Mouse (Mus musculus): Measurements from ENCODE around the gene Tbc1d22a. TPM values are rescaled to one million over a fixed set of nuclear protein-coding genes. Genes with fewer than 3 reads are reported as not detected.

The Tbc1d22a gene
- total RNA-seq, 1 experiment from 2014 or later: 28.3 TPM

- ATAC-seq (replicated peaks; ENCODE audit: insufficient number of reproducible peaks, low FRiP score, low TSS enrichment, poor library complexity, severe bottlenecking): no peak
Observed at GRCm38 (mm10) chr15:86447251-86447650, 233.0 kb downstream of the Tbc1d22a start.

- ATAC-seq (replicated peaks; ENCODE audit: insufficient number of reproducible peaks, low FRiP score, low TSS enrichment, poor library complexity, severe bottlenecking): no peak
Observed at GRCm38 (mm10) chr15:86449236-86449635, 235.0 kb downstream of the Tbc1d22a start.

- ATAC-seq (replicated peaks; ENCODE audit: insufficient number of reproducible peaks, low FRiP score, low TSS enrichment, poor library complexity, severe bottlenecking): no peak
Observed at GRCm38 (mm10) chr15:86449794-86450193, 235.5 kb downstream of the Tbc1d22a start.

GRCm38 (mm10) chr15:86459413-86459812 is 245.2 kb downstream of the Tbc1d22a start:
- no peak for ATAC-seq (replicated peaks; ENCODE audit: insufficient number of reproducible peaks, low FRiP score, low TSS enrichment, poor library complexity, severe bottlenecking)

GRCm38 (mm10) chr15:86462636-86463035 is 248.4 kb downstream of the Tbc1d22a start:
- no peak for ATAC-seq (replicated peaks; ENCODE audit: insufficient number of reproducible peaks, low FRiP score, low TSS enrichment, poor library complexity, severe bottlenecking)

GRCm38 (mm10) chr15:86468082-86468481 is 253.8 kb downstream of the Tbc1d22a start:
- no peak for ATAC-seq (replicated peaks; ENCODE audit: insufficient number of reproducible peaks, low FRiP score, low TSS enrichment, poor library complexity, severe bottlenecking)

DNA sequence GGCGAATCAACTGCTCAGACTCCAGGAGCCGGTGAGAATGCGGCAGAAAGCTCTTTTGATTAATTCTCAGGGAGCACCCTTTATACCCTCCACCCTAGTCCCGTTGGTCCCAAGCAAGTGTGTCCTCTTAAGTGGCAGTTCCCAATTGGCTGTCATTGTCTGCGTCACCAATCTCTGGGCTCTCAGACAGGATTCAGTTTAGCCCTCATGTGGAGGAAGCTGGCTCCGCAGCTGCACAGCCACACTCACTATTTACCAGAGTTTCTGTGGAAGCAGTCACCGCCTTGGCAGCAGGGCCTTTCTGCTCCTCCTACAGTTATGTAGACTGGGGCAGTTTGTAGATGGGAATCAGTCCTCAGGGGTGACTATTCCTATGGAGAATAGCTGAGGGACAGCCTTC is 256.9 kb downstream of the Tbc1d22a start:
- no peak for ATAC-seq (replicated peaks; ENCODE audit: insufficient number of reproducible peaks, low FRiP score, low TSS enrichment, poor library complexity, severe bottlenecking)

DNA sequence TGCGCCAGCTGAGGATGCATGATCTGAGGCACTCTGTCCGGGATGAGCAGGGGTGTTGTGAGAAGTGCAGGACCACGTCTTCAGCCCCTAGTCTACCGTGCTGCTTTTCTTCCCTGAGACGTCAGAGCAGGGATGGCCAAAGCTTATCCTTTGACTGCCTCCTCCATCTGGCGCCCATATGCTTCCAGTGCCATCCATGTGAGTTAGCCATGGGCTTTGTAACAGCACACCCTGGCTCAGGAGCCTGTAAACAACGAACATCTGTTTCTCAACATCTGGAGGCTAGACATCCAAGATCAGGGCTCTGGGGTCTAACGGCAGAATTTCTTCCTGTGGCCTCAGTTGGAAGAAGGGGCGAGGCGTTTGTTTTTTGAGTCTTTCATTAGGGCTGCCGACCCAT is 259.2 kb downstream of the Tbc1d22a start:
- no peak for ATAC-seq (replicated peaks; ENCODE audit: insufficient number of reproducible peaks, low FRiP score, low TSS enrichment, poor library complexity, severe bottlenecking)

DNA sequence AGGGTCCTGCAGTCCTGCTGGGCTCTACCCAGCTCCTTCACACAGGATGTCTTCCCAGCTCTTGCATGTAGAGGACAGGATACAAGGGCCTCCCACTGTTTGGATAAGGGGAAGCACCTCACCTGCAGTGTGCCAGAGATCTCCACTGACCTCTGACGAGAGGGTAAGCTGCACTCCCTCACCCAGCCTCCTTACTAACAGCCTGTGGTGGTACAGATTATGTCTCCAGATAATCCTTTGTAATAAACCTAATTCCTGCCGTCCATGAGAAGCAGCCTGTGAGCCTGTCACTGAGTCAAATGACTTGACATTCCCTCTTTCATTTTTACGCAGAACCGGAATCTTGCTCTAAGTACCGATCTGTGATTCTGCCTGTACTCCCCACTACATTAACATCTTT is 260.7 kb downstream of the Tbc1d22a start:
- no peak for ATAC-seq (replicated peaks; ENCODE audit: insufficient number of reproducible peaks, low FRiP score, low TSS enrichment, poor library complexity, severe bottlenecking)

DNA sequence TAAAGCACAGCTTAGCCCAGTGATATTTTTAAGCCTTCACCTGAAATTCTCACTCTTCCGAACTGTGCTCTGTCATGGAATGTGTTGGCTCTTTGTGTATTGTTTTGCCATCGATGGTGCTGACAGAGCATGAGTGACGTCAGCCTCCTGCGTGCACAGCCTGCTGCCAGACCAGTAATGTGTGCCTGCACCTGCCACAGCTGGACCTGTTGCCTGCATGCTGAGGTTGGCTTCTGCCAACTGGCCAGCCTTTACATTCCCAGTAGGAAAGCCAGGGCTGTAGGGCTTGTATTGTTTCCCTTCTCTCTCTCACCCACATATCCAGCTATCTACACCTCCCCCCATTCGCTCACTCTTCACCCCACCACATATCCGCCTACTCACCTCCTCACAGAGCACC is 262.2 kb downstream of the Tbc1d22a start:
- no peak for ATAC-seq (replicated peaks; ENCODE audit: insufficient number of reproducible peaks, low FRiP score, low TSS enrichment, poor library complexity, severe bottlenecking)

DNA sequence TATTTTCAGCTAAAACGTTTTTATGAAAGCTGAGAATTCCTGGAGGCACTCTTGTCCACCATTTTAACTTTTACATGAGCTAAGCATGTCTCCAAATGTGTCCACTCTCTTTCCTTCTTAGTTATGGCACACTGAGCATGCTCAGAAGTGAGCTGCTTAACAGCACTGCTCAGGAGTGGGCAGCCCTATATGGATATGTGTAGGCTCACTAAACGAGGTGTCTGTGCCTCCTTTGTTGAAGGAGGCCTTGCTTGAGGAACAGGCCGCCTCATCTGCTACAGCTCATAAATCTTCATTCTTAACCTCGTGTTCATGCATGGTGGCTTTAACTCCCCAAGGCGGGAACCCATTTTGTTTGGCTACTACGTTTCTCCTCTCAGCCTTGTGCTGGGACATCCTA is 262.8 kb downstream of the Tbc1d22a start:
- ATAC-seq (replicated peaks; ENCODE audit: insufficient number of reproducible peaks, low FRiP score, low TSS enrichment, poor library complexity, severe bottlenecking): no peak

DNA sequence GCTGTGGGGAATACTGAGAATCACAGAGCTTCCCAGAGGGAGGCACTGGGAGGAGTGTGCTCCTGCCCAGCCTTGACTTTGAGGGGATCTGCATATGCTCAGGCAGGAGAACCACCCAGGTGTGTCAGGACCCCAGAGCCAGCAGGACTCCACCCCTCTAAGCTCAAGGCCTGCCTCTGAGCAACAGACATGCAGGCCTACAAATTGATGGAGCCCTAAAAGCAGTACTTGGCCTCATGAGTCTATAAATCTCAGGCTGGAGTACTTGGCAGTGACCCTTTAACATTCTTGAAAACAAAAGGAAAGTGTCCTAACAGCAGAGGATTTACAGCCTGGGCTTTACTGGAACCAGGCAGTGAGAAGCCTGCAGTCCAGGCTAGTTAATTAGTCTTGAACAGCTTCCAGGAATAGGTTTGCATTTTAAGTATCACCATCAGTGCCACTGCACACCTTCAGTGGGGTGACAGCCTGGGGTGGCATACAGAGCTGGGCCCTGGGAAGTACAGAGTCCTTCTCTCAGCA is 263.3 kb downstream of the Tbc1d22a start:
- ATAC-seq (replicated peaks; ENCODE audit: insufficient number of reproducible peaks, low FRiP score, low TSS enrichment, poor library complexity, severe bottlenecking): no peak

DNA sequence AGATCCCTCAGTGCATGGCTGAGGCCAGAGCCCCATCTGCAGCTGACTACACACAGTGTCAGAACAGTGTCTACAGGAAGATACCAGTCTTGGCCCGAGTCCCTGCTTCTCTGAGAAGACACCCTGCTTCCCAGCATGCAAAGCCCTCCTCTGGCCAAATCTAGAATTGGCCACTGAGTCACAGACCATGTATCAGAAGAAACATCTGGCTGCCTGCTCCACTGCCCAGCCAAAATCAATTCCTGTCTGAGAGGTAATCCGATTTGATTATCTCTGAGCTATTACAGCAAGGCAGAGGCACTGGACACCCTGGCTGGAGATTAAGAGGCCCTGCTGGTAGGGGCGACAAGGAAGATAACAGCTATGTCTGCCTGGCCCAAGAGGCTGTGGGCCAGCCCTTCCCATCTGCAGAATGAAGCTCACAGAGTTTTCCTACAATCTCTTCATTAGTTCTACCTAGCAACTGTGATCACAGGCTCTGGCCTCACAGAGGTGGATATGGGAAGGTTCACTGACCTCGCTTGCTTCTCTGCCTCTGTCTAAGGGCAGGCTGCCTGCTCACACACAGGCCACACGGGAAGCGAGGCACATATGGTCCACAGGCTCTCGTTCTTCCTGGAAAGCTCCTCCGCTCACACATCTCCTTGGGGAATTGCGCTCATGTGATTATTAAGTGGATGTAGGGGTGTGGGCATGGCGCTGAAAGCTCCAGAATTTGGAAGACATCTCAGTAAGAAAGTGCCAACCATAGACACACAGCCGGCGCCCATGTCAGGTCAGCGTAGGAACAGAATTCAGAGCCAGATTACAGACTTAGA is 264.6 kb downstream of the Tbc1d22a start:
- no peak for ATAC-seq (replicated peaks; ENCODE audit: insufficient number of reproducible peaks, low FRiP score, low TSS enrichment, poor library complexity, severe bottlenecking)

DNA sequence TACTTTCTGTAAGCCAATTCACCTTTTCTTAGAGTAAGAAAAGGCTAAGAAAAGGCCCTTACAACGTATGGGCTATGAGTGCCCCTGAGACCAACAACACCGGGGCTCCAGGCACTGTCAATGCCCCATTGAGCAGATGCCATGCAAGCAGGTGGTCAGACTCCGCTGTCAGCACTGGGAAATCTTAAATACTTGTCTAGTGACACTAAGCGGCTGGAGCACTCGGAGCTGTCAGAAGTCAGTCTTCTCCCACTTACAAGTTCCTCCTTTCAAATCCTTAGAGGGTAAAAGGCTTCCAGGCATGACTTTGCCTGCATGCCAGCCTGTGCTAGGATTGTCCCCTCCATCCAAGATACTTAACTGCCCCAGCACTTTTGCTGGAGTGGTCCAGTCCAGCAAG is 268.1 kb downstream of the Tbc1d22a start:
- no peak for ATAC-seq (replicated peaks; ENCODE audit: insufficient number of reproducible peaks, low FRiP score, low TSS enrichment, poor library complexity, severe bottlenecking)

DNA sequence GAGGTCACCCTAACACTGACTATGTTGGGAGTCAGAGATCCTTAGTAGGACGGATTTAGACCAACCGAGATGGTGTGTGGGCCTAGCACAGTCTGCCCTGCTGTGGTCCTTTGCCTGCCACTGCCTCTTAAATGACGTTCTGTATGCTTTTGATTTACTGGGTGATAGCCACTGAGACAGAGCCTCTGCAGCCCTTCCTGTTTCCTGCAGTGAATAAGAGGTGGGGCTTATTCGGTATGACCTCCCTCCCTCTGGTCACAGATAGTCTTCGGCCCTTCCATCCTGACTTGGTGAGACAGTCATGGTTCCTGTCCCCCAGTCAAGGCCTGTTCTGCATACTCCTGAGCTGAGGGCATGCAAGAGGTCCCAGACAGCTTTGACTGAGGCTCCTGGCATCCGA is 271.6 kb downstream of the Tbc1d22a start:
- ATAC-seq (replicated peaks; ENCODE audit: insufficient number of reproducible peaks, low FRiP score, low TSS enrichment, poor library complexity, severe bottlenecking): no peak

GRCm38 (mm10) chr15:86487359-86487758 is 273.1 kb downstream of the Tbc1d22a start:
- ATAC-seq (replicated peaks; ENCODE audit: insufficient number of reproducible peaks, low FRiP score, low TSS enrichment, poor library complexity, severe bottlenecking): no peak

DNA sequence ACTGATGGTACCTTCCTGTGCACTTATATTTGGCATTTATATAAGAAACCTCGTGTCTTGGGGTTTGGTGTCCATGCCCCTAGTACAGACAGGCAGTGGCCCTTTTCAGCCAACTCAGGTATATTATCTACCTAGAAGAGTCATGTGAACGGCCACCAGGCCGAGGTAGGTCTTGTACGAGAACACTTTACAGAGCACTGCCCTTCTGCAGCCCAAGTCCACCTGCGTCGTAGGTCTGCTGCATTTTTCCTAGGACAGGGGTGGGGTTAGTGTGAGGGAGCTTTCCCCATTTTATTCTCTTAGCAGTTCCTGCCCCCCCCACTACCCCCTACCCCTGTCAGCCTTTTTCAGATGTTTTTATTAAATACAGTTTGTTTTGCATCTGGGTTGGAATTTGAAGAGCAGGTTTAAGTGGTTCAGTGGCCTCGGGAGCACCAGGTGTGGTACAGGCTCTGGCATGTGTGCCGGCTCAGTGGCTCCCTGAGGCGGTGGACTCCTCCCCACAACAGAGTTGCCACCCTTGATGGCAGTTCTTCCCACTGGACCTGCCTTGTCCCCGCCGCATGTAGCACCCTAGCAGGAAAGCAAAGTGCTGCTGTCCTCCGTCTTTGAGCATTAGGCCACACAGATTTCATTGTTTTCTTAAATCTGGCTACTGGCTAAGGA is 277.3 kb downstream of the Tbc1d22a start:
- ATAC-seq (replicated peaks; ENCODE audit: insufficient number of reproducible peaks, low FRiP score, low TSS enrichment, poor library complexity, severe bottlenecking): no peak

DNA sequence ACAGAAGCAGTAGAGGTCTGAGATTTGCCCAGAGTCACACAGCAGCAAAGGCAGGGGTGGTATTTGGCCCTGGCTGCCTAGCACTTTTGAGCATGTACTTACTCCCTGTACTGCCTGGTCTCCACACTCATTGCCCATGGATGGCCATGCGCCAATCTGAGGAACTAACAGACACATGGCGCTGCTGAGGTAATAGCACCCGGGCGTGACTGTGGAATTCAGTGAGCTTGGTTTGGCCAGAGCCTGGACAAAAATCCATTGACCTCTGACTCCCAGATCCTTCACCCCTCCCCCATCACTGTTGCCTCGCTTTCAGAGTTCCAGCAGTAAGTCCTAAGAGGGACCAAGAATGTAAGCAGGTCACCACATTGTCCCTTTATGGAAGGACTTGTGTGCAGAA is 278.4 kb downstream of the Tbc1d22a start:
- no peak for ATAC-seq (replicated peaks; ENCODE audit: insufficient number of reproducible peaks, low FRiP score, low TSS enrichment, poor library complexity, severe bottlenecking)

DNA sequence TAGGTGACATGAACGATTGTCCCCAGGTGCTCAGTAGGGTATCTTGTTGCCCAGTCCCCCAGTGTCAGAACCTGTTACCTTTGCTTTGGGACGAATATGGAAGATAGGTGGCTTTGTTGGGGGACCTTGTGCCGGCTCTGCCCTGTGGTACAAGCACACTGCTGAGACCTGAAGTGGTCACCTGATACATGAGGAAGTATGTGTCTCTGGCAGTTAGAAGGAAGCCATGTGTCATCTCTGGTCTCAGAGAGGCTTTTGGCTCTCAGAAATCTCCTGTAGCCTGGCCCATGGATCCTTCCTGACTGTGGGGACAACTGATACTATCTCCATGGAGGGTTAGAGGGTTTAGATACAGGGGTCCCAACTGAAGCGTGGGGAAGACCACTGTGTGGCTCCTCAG is 281.9 kb downstream of the Tbc1d22a start:
- no peak for ATAC-seq (replicated peaks; ENCODE audit: insufficient number of reproducible peaks, low FRiP score, low TSS enrichment, poor library complexity, severe bottlenecking)

- no peak for ATAC-seq (replicated peaks; ENCODE audit: insufficient number of reproducible peaks, low FRiP score, low TSS enrichment, poor library complexity, severe bottlenecking)
Observed at GRCm38 (mm10) chr15:86496646-86497045, 282.4 kb downstream of the Tbc1d22a start.

Measured in monocyte, adult 5-6 weeks (primary cell).